7 mouse cellular contexts compared by ENCODE assay signal in the genomic region with DNA sequence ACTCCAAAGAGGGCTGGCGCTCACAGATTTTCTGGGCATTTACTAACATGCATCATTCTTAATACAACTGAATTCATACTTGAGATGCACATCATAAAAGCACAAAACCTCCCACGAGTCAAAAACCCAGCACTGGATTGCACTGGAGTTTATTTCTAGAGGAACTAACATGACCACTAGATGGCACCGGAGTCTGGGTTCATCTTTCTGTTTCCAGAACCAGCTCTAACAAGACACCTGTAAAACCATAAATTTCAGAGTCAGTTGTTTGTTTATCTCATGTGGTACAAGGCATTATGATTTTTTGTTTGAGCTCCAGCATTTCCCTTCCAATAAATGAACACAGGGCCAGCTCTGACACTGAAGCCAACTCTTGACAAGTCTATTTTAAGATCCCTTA.
DNase-seq lines count a peak whose midpoint lies in the region.

No protein-coding gene starts in this region.

- DNase-seq in ovary, postnatal 14 days (ENCODE audit: low spot score), result peak; percentile 37
- no peak for DNase-seq in ovary, adult 18-20 months (ENCODE audit: low spot score)
- peak; percentile 49 for DNase-seq in ZHBTc4 (ENCODE audit: low read depth, low spot score)
- peak; percentile 22 to 65 for DNase-seq in cerebellum, postnatal 25 days
- DNase-seq in heart, postnatal 36 days, result peak; percentile 34 to 40
- DNase-seq in left cerebral cortex, postnatal 10 days (ENCODE audit: extremely low spot score in 1 of 2, low spot score in 2 of 2), result peak; percentile 44 to 53
- DNase-seq in right cerebral cortex, postnatal 10 days (ENCODE audit: low spot score in 2 of 2), result peak; percentile 68 to 73

- intact Hi-C loops in heart, postnatal 36 days (cut with DNase I), result loop anchor here (1.0 to 5.0 kb wide), 5 partner anchors 76 to 418 kb away; no protein-coding TSS in a partner anchor
- intact Hi-C loops in left cerebral cortex, postnatal 10 days (cut with DNase I), result loop anchor here (5.0 to 10.0 kb wide), 5 partner anchors 102 to 438 kb away; no protein-coding TSS in a partner anchor
